Mouse (Mus musculus) neural tube, postnatal 0 days (tissue): ENCODE measurements around the gene Ppp4r3b. TPM values are rescaled to one million over a fixed set of nuclear protein-coding genes. Genes with fewer than 3 reads are reported as not detected.

Experiments used
- polyA plus RNA-seq: library from polyadenylated mRNA; unstranded; fragments of >200 nt; fragmentation: Nextera tagmentation; extraction: Ambion mirVana; gene quantifications from 2 replicates; pipeline ENCODE4 v1.2.1, GENCODE M21; 2015

Ppp4r3b gene
- 51.4 and 54.0 TPM in 2 replicates for polyA plus RNA-seq

DNA sequence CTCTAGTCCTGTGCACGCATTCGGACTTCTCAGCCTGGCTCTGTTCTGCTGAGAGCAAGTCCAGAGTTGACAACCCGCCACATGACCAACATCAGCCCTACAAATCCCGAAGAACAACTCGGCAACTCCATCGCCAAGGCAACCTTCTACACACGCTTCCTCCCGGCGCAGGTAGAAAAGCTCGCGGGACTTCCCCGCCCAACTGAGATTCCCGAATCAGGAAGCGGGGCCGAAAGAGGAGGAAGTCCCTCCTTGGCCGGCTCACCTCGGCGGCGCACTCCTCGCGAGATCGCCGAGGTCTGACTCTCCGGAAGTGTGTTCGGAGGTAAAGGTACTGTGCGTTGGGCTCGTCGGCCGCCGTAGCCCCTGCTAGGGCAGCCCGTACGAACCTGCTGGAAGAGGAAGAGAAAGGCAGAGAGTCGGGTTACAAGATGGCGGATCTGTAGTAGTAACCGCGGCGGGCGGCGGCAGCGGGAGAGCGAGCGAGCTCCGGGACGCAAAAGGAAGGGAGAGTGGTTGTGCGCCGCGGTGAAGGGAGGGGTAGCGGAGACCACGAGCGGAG is at the start of gene Ppp4r3b:
Gene Ppp4r3b (plus strand): TSS at position 328 of the 562 bp plus-strand sequence.

DNA sequence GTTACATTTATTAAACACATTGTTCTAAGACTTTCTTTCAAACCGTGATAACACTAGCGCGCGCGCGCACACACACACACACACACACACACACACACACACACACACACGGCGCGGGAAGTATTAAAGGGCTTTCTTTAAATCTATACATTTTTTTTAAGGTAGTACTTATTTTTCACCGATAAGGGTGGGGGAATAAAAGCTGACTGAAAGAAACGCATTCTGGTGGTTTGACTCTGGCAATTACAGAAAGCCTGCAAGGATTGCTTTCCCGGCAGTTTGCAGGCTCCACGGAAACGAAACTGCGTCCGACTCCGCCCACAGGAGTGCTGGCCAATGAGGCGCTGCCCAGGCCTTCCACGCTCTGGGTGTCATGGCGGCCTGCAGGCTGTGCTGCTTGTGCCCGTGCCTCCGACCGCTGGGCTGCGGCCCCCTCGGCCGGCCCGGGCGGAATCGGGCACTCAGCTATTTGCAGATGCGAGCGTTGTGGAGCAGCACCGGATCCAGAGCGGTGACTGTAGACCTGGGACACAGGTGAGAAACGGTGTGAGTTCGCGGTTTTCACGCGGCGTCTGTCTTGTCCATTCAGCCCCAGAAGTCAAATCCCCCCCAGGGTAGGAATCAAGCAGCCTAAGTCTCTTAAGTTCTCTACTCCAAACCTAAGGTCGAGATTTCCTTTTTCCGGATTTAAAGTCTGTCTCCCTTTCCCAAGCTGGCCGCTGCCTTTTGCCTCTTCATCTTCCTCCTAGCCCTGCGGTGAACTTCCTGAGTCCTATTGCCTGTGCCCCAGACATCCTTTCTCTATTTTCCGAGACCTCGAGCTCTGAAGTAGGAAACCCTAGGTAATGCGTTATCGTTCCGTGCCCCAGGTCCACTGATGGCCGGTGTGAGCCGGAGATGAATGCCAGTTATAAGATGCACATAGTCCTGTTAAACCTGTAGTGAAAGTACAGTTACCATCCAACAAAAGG is 42.0 kb upstream of the Ppp4r3b start, which contains the start of gene Pnpt1:
Gene Pnpt1 (plus strand): TSS at position 360 of the 971 bp plus-strand sequence.

DNA sequence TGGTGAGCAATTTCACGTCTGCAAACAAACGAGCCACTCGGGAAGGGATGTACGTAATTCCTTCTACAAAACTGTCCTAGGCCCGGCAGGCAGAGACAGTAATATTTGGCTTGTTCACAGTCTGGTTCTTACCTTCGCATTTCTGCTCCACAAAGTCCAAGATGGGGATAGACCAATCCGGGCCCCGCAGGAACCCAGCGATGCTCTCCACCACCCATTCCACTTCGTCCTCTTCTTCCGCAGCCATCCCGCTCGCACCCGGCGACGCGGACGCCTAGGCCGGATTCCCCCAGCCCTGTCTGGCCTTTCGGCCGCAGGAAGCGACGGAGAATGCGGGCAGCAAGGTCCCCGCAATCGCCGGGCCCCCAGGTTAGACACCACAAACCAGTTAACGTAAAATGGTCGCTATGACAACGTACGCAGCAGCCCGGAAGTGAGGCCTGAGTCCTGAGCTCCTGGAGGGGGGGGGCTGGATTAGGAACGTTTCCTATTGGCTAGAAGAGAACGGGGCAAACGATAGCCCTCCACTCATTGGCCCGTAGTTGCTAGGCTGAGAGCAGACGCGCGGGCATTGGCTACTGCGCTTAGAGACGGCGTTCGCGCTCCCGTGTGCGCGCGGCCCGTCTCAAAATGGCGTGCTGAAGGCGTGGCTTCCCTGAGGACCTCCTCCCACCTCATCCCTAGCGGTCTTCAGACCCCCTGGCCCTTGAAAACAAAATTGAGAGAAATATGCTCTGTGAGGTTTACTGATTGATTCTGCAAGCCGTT is 74.4 kb downstream of the Ppp4r3b start, which contains the start of gene Cfap36:
Gene Cfap36 (minus strand): TSS at position 527 of the 768 bp plus-strand sequence.

Other genes with a start within 250 kb of the Ppp4r3b start
- gene Pnpt1, start 42.1 kb upstream of the Ppp4r3b start, polyA plus RNA-seq, result 20.7 and 21.8 TPM in 2 replicates
- 162 and 167 TPM in 2 replicates for gene Cfap36, start 74.5 kb downstream of the Ppp4r3b start, polyA plus RNA-seq
- 72.0 and 84.7 TPM in 2 replicates for gene Ccdc88a, start 200.8 kb downstream of the Ppp4r3b start, polyA plus RNA-seq